Mouse (Mus musculus) heart, postnatal 0 days (tissue): Measurements from ENCODE around the gene Tmem110.

Experiments
- CTCF ChIP-seq: IDR thresholded peaks from 2 replicates; pipeline ENCODE4 v1.5.1; 2016; ENCODE audit warnings: antibody characterized with exemption, control low read depth, low read depth
- EP300 ChIP-seq: IDR thresholded peaks from 2 replicates; pipeline ENCODE4 v1.6.1; 2016; ENCODE audit warnings: antibody characterized with exemption, low read depth

DNA sequence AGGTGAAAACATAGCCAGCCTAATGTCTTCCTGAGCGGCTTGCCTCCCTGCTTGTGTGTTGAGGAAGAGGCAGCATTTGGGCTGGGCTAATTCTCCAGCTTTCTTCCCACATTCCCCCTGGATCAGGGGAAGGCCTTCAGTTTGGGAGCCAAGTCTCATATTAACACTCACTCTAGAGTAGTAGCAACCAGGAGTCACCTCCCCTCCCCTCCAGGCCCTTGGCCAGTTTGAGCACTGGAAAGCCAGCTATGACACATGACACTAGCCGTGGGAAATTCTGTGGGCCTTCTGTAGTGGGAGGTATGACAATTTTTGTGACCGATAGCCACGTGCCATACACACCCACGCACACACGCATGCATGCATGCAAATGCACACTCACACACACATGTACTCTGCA is 80.6 kb downstream of the Tmem110 start:
- TF ChIP-seq CTCF = no peak
- no peak for TF ChIP-seq EP300
